Mouse (Mus musculus) macrophage (primary cell): ENCODE measurements around the gene Mettl7a3. TPM values are rescaled to one million over a fixed set of nuclear protein-coding genes. Genes with fewer than 3 reads are reported as not detected.
"Not testable (repeated sequence)": the region's sequence is repeated elsewhere in the genome, so short reads cannot be mapped to it uniquely, and the experiment has no call there.

ENCODE experiments used
- H3K27ac ChIP-seq: fragments of 350-480 bp; formaldehyde crosslinking; 2 replicates; pipeline ENCODE4 v1.9.0; 2021
- H3K36me3 ChIP-seq: fragments of 350-480 bp; formaldehyde crosslinking; 2 replicates; pipeline ENCODE4 v1.9.0; 2021; ENCODE audit errors: inconsistent target
- H3K4me3 ChIP-seq: fragments of 350-480 bp; formaldehyde crosslinking; 2 replicates; pipeline ENCODE4 v1.9.0; 2021; ENCODE audit errors: inconsistent target
- H3K79me2 ChIP-seq: fragments of 350-480 bp; formaldehyde crosslinking; 2 replicates; pipeline ENCODE4 v1.9.0; 2021; ENCODE audit errors: inconsistent target
- WGBS: methylation state at CpG from one replicate; pipeline ENCODE4 v1.1.7; 2026; ENCODE audit warnings: inconsistent platforms; ENCODE audit not compliant: missing documents; 5-methylcytosine and 5-hydroxymethylcytosine counted together
- polyA plus RNA-seq: library from polyadenylated mRNA; stranded (reverse); fragments of 250-400 nt; gene quantifications from 3 replicates; pipeline ENCODE4 v1.2.4, GENCODE M21; 2018; ENCODE audit warnings: inconsistent platforms

Mettl7a3 gene
- polyA plus RNA-seq, 1 experiment from 2014 or later, result not detected

DNA sequence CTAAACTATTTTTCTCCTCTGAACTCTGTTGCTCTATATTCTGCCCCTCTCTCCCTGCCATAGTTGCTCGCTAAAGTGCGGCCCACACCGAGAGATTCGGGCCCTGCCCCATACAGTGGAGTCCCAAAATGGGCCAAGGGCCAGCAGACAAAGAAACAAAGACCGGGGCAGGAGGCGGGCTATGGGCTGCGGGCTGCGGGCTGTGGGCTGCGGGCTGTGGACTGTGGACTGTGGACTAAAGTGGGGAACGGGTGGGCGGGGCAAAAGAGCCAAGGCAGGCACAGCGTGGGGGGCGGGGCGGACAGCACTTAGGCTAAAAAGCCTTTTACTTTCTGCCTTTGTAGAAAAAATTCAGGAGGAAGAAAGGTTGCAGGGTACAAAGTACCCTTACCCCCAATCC lies 12.0 kb downstream of the Mettl7a3 start:
- no peak overlapping the region for H3K27ac ChIP-seq
- no peak overlapping the region for H3K4me3 ChIP-seq
- no peaks in the 10 kb centered on the region for H3K36me3 ChIP-seq
- H3K79me2 ChIP-seq, result no peaks in the 10 kb centered on the region
- 72% methylated on average over 7 of the region's 14 CpGs for WGBS

DNA sequence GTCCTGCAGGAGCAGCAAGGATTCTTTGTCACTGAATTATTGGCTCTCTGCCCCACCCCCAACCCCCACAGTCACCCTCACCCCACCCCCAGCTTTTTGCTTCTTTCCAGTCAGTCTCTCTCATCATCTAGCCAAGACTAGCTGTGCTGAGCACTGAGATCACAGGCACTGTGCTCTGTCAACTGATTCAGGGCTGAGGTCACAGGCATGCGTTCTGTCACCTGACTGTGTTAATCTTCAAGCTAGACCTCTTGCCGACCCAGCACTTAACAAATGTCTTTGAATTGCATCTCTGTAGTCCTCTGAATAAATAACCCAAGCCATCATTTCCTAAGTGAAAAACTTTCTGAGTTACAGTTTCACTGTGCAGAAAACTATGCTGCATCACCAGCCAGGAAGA lies 14.8 kb downstream of the Mettl7a3 start:
- H3K36me3 ChIP-seq, result no peaks in the 10 kb centered on the region
- H3K79me2 ChIP-seq, result no peaks in the 10 kb centered on the region
- H3K27ac ChIP-seq, result peak overlapping the region; percentile 61
- WGBS, result 73% methylated on average over 2 of the region's 2 CpGs
- no peak overlapping the region for H3K4me3 ChIP-seq

DNA sequence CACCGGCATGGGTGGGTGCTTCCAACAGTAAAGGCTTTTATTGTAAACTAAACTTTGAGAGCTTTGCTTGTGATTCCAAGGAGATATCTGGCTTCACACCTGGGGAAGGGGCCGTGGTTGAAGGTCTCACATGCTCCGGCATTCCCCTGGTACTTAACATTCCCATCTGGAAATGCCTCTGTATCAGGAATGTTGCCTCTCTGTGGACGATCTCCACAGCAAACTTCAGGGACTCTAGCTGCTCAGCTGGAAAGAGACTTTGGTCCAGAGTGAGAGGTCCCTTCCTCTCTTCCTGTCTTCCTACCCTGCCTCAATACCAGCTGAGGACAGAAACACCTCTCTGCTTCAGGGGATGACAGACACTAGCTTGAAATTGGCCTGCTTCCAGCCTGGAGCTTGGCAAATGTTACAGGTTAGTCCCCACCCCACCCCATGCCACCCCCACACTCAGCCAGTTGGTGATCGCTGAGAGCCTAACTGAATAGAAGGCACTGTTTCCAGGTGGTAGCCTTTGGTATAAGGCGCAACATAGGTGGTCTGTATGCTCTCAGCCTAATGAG lies 16.9 kb downstream of the Mettl7a3 start:
- no peak overlapping the region for H3K27ac ChIP-seq
- H3K36me3 ChIP-seq, result no peaks in the 10 kb centered on the region
- H3K79me2 ChIP-seq, result no peaks in the 10 kb centered on the region
- H3K4me3 ChIP-seq, result no peak overlapping the region
- 93% methylated on average over 6 of the region's 6 CpGs for WGBS

DNA sequence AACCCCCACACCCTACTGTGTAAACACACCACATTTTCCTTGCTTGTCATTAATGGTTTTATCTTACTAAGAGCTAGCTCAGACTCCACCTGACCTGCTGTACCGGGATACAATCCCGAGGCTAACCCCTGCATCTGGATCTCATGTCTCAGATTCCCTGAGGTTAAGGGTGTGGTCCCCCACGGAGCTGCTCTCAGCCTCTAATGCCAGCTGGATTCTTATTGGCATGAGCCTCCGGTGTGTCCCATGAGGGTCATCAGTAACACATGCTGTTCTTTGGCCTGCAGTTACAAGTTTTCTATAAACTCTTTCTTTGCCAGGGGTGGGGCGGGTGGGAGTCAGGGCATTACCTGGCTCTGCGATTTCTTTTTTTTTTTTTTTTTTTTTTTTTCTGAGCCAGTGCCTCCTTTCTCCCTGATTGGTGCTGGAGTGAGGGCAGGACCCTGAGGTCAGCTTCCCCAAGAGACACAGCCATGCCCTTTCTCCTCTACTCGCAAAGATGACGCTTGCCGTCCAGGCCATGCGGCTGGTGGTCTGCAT lies 18.1 kb downstream of the Mettl7a3 start, which contains the start of the genes Methig1 and Mettl7a2:
TSS of gene Methig1 (plus strand) at position 439 of the 540 bp plus-strand sequence.
TSS of gene Mettl7a2 (plus strand) at position 490 of the 540 bp plus-strand sequence.
- Histone ChIP-seq H3K36me3 (no peaks in the 10 kb centered on the region), H3K79me2 (no peaks in the 10 kb centered on the region), H3K27ac (no peak within 1 kb of the TSS), H3K4me3 (no peak within 1 kb of the TSS)
- WGBS, result 91% methylated on average over 9 of the region's 10 CpGs

DNA sequence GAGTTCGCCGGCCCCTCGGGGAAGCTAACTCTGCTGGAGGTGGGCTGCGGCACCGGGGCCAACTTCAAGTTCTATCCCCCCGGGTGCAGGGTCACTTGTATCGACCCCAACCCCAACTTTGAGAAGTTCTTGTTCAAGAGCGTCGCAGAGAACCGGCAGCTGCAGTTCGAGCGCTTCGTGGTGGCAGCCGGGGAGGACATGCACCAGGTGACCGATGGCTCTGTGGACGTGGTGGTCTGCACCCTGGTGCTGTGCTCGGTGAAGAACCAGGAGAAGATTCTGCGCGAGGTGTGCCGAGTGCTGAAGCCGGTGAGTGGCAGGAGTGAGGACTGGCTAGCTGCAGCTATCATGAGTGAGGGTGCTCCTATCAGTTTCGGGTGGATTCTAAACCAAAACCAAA lies 18.7 kb downstream of the Mettl7a3 start:
- not testable (repeated sequence) for H3K4me3 ChIP-seq, H3K79me2 ChIP-seq, H3K27ac ChIP-seq, H3K36me3 ChIP-seq
- WGBS, result 92% methylated on average over 2 of the region's 22 CpGs

DNA sequence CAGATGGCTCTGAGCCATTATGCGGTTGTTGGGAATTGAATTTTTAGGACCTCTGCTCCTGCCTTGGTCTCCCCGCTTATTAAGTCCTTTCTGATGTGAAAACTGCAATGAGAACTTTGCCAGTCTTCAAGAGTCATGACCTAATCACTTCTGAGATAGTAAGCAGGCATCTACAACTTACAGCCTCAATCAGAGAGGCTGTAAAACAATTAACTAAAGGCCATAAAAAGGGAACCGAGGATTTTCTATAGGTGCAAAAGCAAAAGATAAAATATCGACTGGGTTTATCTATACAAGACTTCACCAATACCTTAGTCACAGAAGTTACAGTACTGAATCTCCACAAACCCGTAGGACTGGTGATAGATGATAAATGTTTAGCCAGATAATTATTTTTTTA lies 21.1 kb downstream of the Mettl7a3 start:
- no peak overlapping the region for H3K27ac ChIP-seq
- H3K4me3 ChIP-seq, result no peak overlapping the region
- H3K79me2 ChIP-seq, result no peaks in the 10 kb centered on the region
- H3K36me3 ChIP-seq, result no peaks in the 10 kb centered on the region
- 84% methylated on average over 5 of the region's 5 CpGs for WGBS

DNA sequence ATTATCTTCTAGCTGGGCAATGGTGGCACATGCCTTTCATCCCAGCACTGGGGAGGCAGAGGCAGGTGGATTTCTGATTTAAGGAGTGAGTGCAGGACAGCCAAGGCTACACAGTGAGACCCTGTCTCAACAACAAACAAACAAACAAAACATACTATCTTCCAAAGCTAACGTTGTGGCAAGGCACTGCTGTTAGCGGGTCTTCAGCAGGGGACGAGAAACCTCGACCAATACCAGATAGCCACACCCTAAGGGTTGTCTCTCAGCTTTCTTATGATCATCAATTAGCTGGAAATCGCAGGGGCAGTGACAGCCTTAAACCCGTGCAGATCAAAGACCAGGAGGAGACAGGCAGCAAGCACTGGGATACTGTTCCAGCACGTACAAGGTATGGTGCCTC lies 29.5 kb downstream of the Mettl7a3 start, which contains the start of gene Higd1c:
TSS of gene Higd1c (plus strand) at position 301 of the 400 bp plus-strand sequence.
- WGBS, result 86% methylated on average over 7 of the region's 7 CpGs
- no peaks in the 10 kb centered on the region for H3K79me2 ChIP-seq
- H3K27ac ChIP-seq, result no peak within 1 kb of the TSS
- no peak within 1 kb of the TSS for H3K4me3 ChIP-seq
- no peaks in the 10 kb centered on the region for H3K36me3 ChIP-seq

DNA sequence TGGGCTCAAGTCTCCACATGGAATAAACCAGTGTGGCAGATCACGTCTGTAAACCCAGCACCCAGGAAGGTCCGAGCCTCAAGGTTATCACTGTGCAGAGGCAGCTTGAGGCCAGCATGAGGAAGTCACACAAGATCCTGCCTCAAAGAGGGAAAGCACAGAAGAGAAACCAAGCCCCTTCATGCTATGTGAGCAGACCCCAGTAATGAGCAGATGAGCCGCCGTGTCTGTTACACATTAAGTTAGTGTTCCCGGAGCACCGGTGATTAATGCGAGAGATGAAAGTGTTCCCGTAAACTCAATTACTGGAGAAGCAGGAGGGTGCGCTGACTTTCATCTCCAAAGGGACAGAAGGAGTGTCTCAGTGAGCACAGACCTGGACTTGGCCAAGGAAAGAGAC lies 31.2 kb downstream of the Mettl7a3 start:
- H3K79me2 ChIP-seq, H3K36me3 ChIP-seq, H3K4me3 ChIP-seq, H3K27ac ChIP-seq: not testable (repeated sequence)
- 100% methylated on average over 1 of the region's 9 CpGs for WGBS

DNA sequence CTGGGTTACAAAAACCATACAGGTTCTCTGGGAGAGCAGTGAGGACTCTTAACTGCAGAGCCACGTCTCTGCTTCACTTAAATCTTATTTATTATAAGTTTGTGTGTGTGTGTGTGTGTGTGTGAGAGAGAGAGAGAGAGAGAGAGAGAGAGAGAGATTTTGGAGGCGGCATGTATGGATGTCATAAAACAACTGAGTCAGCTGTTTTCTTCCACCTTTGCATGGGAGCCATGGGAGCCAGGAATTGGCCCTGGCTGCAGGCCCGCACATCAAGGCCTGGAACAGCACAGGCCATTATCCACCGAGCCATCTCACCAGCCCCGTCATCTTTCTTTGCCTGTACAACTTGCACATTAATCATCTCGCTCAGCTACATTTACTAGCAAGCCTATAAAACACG lies 32.4 kb downstream of the Mettl7a3 start:
- Histone ChIP-seq H3K79me2 (no peaks in the 10 kb centered on the region), H3K27ac (no peak overlapping the region), H3K4me3 (no peak overlapping the region), H3K36me3 (no peaks in the 10 kb centered on the region)
- WGBS, result 91% methylated on average over 7 of the region's 7 CpGs

DNA sequence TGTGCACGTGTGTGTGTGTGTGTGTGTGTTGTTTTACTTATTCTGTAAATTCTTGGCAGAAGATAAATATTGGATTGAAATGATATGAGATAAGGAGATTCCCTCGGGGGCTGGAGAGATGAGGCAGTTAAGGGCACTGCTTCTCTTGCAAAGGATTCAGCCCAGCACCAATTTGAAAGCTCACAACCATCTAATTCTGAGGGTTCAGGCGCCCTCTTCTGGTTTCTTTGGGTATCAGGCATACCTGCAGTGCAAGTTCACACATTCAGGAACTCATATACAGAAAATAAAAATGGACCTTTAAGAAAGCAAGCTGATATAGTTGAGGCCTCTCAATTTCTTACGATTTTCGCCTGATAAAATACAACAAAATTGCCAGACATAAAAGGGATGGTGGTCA lies 40.3 kb downstream of the Mettl7a3 start:
- H3K36me3 ChIP-seq, result no peaks in the 10 kb centered on the region
- no peak overlapping the region for H3K27ac ChIP-seq
- H3K4me3 ChIP-seq, result no peak overlapping the region
- 56% methylated on average over 5 of the region's 5 CpGs for WGBS
- no peaks in the 10 kb centered on the region for H3K79me2 ChIP-seq

DNA sequence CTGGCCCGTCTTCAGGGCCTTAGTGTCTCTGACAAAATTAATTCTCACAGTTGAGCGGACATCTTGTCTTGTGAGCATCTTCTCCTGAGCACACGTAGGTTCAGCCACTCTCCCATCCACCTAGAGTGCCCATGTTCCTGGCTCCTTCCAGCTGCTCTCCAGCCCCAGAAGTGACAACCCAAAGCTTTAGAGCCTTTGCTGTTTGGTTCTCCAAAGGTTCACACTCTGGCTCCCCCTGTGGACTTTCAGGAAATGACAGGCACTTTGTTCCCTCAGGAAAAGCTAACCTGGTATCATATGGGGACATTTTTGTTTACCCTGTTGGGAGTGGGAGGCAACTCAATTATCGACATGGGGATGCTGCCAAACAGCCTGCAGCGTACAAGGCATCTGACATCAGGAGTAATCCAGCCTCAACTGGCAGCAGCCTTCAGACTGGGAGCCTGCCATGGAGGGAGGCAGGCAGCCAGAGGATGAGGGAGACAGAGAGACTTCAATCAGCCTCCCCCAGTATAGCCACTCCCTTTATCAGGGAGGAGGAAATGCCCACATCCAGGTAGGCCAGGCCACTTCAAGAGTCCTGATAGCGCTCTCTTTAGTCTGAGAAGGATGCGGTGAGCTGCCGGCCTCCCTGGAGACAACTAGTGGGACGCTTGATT lies 43.2 kb downstream of the Mettl7a3 start:
- no CpG with 5 or more reads among the region's 9 CpGs for WGBS
- not testable (repeated sequence) for H3K4me3 ChIP-seq, H3K27ac ChIP-seq, H3K79me2 ChIP-seq, H3K36me3 ChIP-seq

DNA sequence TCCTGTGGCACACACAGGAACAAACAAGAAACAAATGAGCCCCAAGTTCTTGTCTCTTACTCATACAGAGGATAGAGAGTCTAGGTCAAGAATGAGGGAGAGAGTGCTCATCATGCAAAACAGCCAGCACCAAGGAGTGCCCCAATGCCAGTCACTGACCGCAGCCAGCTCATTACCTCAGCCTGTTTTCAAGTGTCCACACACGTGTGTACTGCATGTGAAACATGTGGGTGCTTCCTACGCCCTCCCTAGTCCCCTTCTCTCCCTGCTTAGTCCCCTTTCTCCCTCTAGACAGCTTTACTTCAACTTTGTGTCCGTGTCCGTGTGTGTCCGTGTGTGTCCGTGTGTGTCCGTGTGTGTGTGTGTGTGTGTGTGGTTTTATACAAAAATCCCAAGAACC lies 44.9 kb downstream of the Mettl7a3 start:
- WGBS, result 75% methylated on average over 2 of the region's 8 CpGs

DNA sequence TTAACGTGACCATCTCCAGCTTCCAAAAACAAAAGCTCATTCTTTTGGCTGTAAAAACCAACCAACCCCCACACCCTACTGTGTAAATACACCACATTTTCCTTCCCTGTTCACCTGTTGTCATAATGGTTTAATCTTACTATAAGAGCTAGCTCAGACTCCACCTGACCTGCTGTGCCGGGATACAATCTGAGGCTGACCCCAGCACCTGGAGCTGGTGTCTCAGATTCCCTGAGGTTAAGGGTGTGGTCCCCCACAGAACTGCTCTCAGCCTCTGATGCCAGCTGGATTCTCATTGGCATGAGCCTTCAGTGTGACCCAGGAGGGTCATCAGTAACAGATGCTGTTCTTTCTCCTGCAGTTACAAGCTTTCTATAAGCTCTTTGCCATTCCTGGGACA lies 45.4 kb downstream of the Mettl7a3 start:
- H3K27ac ChIP-seq, result no peak overlapping the region
- H3K36me3 ChIP-seq, result no peaks in the 10 kb centered on the region
- 81% methylated on average over 1 of the region's 2 CpGs for WGBS
- no peaks in the 10 kb centered on the region for H3K79me2 ChIP-seq
- H3K4me3 ChIP-seq, result no peak overlapping the region

More for the DNA sequence above, 44.9 kb downstream of the Mettl7a3 start:
- Histone ChIP-seq H3K4me3 (no peak overlapping the region), H3K79me2 (no peaks in the 10 kb centered on the region), H3K27ac (no peak overlapping the region), H3K36me3 (no peaks in the 10 kb centered on the region)

DNA sequence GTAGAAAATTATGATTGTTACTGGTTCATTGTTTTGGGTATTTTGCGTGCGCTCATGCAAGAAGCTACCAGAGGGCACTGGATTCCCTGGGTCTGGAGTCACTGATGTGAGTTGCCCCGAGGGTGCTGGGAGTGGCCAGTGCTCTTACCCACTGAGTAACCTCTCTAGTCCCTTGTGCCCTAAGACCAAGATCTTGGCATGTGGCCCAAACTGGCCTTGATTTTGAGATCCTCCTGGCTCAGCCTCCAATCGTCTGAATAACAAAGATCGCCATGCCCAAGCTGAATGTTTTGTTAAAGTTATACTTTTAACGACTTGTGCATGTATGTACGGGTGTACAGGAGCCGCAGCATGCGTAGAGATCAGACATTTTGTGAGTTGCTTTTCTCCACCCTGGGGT lies 51.0 kb downstream of the Mettl7a3 start:
- no peak overlapping the region for H3K4me3 ChIP-seq
- no peaks in the 10 kb centered on the region for H3K79me2 ChIP-seq
- no peaks in the 10 kb centered on the region; the same call in 1 of the 2 replicates for H3K36me3 ChIP-seq
- H3K27ac ChIP-seq, result no peak overlapping the region
- 88% methylated on average over 9 of the region's 9 CpGs for WGBS

DNA sequence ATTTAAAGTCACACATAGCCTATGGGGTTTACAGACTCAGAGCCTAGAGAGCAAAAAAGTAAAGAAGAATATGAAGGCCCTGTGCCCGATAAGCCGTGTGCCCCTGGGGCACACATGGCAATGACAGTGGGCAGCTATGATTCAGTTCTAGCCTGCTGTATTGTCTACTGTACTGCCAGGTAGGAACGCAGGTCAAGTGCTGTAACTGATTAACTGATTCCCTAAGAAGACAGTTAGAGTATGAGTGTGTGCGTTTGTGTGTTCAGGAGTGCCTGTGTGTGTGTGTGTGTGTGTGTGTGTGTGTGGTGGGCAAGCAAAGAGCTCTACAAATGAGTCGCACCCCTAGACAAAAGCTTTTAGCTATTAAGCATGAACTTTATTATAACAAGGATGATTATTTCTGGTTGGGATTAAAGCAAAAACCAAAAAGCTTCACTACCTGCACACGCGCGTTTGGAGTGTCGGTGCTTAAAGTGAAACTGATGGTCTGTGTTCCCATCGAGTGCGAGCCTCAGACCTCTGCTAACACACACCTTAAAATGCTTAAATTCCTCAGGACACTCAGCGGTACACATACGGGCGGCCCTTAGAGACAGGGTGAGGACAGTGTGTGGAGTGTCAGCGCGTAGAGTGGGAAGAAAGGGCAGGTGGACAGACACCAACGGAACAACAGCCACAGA lies 53.0 kb downstream of the Mettl7a3 start:
- Histone ChIP-seq H3K27ac (no peak overlapping the region), H3K79me2 (no peaks in the 10 kb centered on the region), H3K36me3 (peaks cover 5% of the 10 kb centered on the region; the same call in 1 of the 2 replicates), H3K4me3 (no peak overlapping the region)
- 90% methylated on average over 16 of the region's 17 CpGs for WGBS
